In the genomic region with DNA sequence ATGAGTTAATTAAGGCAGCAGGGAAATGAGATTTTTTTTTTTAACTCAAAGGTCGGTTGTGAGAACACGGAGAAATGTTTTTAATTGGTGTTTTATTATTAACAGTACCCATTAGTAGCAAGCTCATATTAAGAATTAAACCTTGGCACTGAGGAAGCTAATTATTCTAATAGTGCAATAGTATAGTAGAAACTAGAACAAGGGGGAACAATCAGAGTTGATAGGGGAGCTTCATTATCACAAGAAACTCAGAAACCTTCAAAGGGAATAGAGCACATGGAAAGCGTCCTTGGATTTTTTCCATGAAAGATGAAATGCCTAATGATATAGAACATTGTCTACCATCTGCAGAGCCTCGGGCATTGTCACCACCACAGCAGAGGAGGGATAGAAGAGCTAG, we compare ENCODE assay signal across 24 mouse cellular contexts. TPM values are rescaled to one million over a fixed set of nuclear protein-coding genes. Genes with fewer than 3 reads are reported as not detected.
DNase-seq lines count a peak whose midpoint lies in the region; ATAC-seq and TF ChIP-seq lines count a peak whose summit lies in the region.
"Had no signal": no experiment of that assay in that cellular context is flagged by ENCODE, and none has a peak within 500 bp of the region (broad histone marks: within the 10 kb centered on the region; RNA-seq: fewer than 3 reads in every experiment).

No protein-coding gene starts in this region.

- H3K9ac ChIP-seq in hindbrain, embryonic 15.5 days = no peak overlapping the region
- no peak overlapping the region for H3K9ac ChIP-seq in hindbrain, embryonic 14.5 days
- no peak overlapping the region for H3K9ac ChIP-seq in midbrain, embryonic 14.5 days (replicated peaks; ENCODE audit: low read length)
- H3K9ac ChIP-seq in midbrain, embryonic 11.5 days (ENCODE audit: low read length) = no peak overlapping the region

- no peaks in the 10 kb centered on the region for H3K4me1 ChIP-seq in hindbrain, embryonic 15.5 days (replicated peaks)
- no peaks in the 10 kb centered on the region for H3K4me1 ChIP-seq in hindbrain, embryonic 14.5 days (replicated peaks; ENCODE audit: control insufficient read depth, insufficient read depth, low read length)
- no peaks in the 10 kb centered on the region for H3K4me1 ChIP-seq in midbrain, embryonic 14.5 days (ENCODE audit: control insufficient read depth, insufficient read depth, low read length)
- H3K4me1 ChIP-seq in midbrain, embryonic 11.5 days (ENCODE audit: control insufficient read depth, insufficient read depth, low read length) = no peaks in the 10 kb centered on the region
- H3K4me1 ChIP-seq: forebrain, embryonic 10.5 days had no signal

- H3K27me3 ChIP-seq in hindbrain, embryonic 15.5 days = no peaks in the 10 kb centered on the region
- no peaks in the 10 kb centered on the region for H3K27me3 ChIP-seq in hindbrain, embryonic 14.5 days (ENCODE audit: control insufficient read depth, insufficient read depth, low read length)
- H3K27me3 ChIP-seq in midbrain, embryonic 14.5 days (ENCODE audit: control insufficient read depth, insufficient read depth, low read length) = no peaks in the 10 kb centered on the region
- H3K27me3 ChIP-seq in midbrain, embryonic 11.5 days (ENCODE audit: control insufficient read depth, insufficient read depth, low read length) = no peaks in the 10 kb centered on the region

- no peaks in the 10 kb centered on the region for H3K36me3 ChIP-seq in hindbrain, embryonic 15.5 days
- H3K36me3 ChIP-seq in hindbrain, embryonic 14.5 days (replicated peaks; ENCODE audit: control insufficient read depth, insufficient read depth) = no peaks in the 10 kb centered on the region
- H3K36me3 ChIP-seq in midbrain, embryonic 14.5 days (ENCODE audit: control insufficient read depth, insufficient read depth, low read length) = no peaks in the 10 kb centered on the region
- H3K36me3 ChIP-seq in midbrain, embryonic 11.5 days (ENCODE audit: control insufficient read depth, insufficient read depth, low read length) = no peaks in the 10 kb centered on the region
- H3K36me3 ChIP-seq: forebrain, embryonic 10.5 days had no signal

- no peak overlapping the region for H3K4me2 ChIP-seq in hindbrain, embryonic 15.5 days
- no peak overlapping the region for H3K4me2 ChIP-seq in hindbrain, embryonic 14.5 days (replicated peaks)
- H3K4me2 ChIP-seq in midbrain, embryonic 14.5 days (ENCODE audit: low read length) = no peak overlapping the region
- H3K4me2 ChIP-seq in midbrain, embryonic 11.5 days = no peak overlapping the region
- H3K4me2 ChIP-seq: heart, embryonic 11.5 days had no signal

- TF ChIP-seq CTCF in brain, embryonic 14.5 days (IDR thresholded peaks at IDR 0.05; ENCODE audit: borderline replicate concordance, extremely low read depth, insufficient read depth, insufficient read length) = no peak

- H3K4me3 ChIP-seq in hindbrain, embryonic 15.5 days = no peak overlapping the region
- H3K4me3 ChIP-seq in hindbrain, embryonic 14.5 days (replicated peaks; ENCODE audit: low read length) = no peak overlapping the region
- H3K4me3 ChIP-seq in midbrain, embryonic 14.5 days (replicated peaks; ENCODE audit: low read depth, low read length) = no peak overlapping the region
- no peak overlapping the region for H3K4me3 ChIP-seq in midbrain, embryonic 11.5 days (ENCODE audit: low read depth, low read length)
- H3K4me3 ChIP-seq: forebrain, embryonic 10.5 days; gastrocnemius, adult 2 months had no signal

- H3K27ac ChIP-seq in hindbrain, embryonic 15.5 days (replicated peaks) = no peak overlapping the region
- H3K27ac ChIP-seq in hindbrain, embryonic 14.5 days = no peak overlapping the region
- H3K27ac ChIP-seq in midbrain, embryonic 14.5 days (replicated peaks; ENCODE audit: low read depth, low read length) = no peak overlapping the region
- no peak overlapping the region for H3K27ac ChIP-seq in midbrain, embryonic 11.5 days (ENCODE audit: low read depth, low read length)
- H3K27ac ChIP-seq: forebrain, embryonic 10.5 days; gastrocnemius, adult 2 months had no signal

- TF ChIP-seq POLR2A in brain, embryonic 14.5 days (IDR thresholded peaks at IDR 0.05; ENCODE audit: borderline replicate concordance, extremely low read depth, insufficient read depth, insufficient read length, poor library complexity, severe bottlenecking) = no peak

- H3K9me3 ChIP-seq in hindbrain, embryonic 15.5 days = no peaks in the 10 kb centered on the region
- no peaks in the 10 kb centered on the region for H3K9me3 ChIP-seq in hindbrain, embryonic 14.5 days (ENCODE audit: control insufficient read depth, low read length)
- no peaks in the 10 kb centered on the region for H3K9me3 ChIP-seq in midbrain, embryonic 14.5 days (ENCODE audit: control insufficient read depth, low read length)
- H3K9me3 ChIP-seq in midbrain, embryonic 11.5 days (ENCODE audit: control insufficient read depth, low read length) = no peaks in the 10 kb centered on the region
- H3K9me3 ChIP-seq: forebrain, embryonic 10.5 days had no signal

- peak; percentile 48; the same call in 1 of the 2 replicates for ATAC-seq in hindbrain, embryonic 15.5 days (ENCODE audit: low FRiP score, low read depth)
- no peak; the same call in 1 of the 2 replicates for ATAC-seq in hindbrain, embryonic 14.5 days (ENCODE audit: low FRiP score)
- no peak for ATAC-seq in midbrain, embryonic 14.5 days (ENCODE audit: low FRiP score, low TSS enrichment)
- ATAC-seq in midbrain, embryonic 11.5 days (ENCODE audit: low FRiP score) = no peak
- ATAC-seq: CD4-positive, CD25-positive, alpha-beta regulatory T cell, adult 4 months; forebrain, embryonic 16.5 days; intestine, postnatal 0 days had no signal

- WGBS in hindbrain, embryonic 15.5 days = 69% methylated on average over 4 of the region's 4 CpGs
- WGBS in hindbrain, embryonic 14.5 days = 78% methylated on average over 4 of the region's 4 CpGs
- 76% methylated on average over 4 of the region's 4 CpGs for WGBS in midbrain, embryonic 14.5 days
- 81% methylated on average over 4 of the region's 4 CpGs for WGBS in midbrain, embryonic 11.5 days

- no peak for DNase-seq in hindbrain, embryonic 14.5 days (ENCODE audit: low spot score)
- peak; percentile 4 for DNase-seq in midbrain, embryonic 14.5 days
- DNase-seq in midbrain, embryonic 11.5 days (ENCODE audit: low spot score, missing footprints) = no peak
- peak; percentile 9 for DNase-seq in brain, adult 2 months (ENCODE audit: low read depth, low spot score)
- peak; percentile 55 for DNase-seq in brain, embryonic 14.5 days (ENCODE audit: low read depth)
- DNase-seq: adrenal gland, adult 2 months; adrenal gland, postnatal 14 days; cerebellum, adult 18-20 months; cerebellum, adult 9-10 months; cerebellum, postnatal 14 days; gastrocnemius, adult 2 months; gastrocnemius, postnatal 14 days; heart, adult 11 months had no signal

RNA-seq across cellular contexts. Expression of a gene that starts 21.4 kb away (rescaled TPM):
- 0.08 and 0.09 TPM in 2 replicates for polyA plus RNA-seq in hindbrain, embryonic 15.5 days (2015; fragmentation: Nextera tagmentation; extraction: Ambion mirVana)
- polyA plus RNA-seq in hindbrain, embryonic 14.5 days (2014; fragmentation: Nextera tagmentation; extraction: Ambion mirVana) = 0.12 TPM in 2 replicates
- not detected in 2 replicates for polyA plus RNA-seq in midbrain, embryonic 14.5 days (2014; fragmentation: Nextera tagmentation; extraction: Ambion mirVana)
- polyA plus RNA-seq in midbrain, embryonic 11.5 days (2014; fragmentation: Nextera tagmentation; extraction: Ambion mirVana) = 0.03 TPM in 1 of 2 replicates, not detected in the other
- polyA plus RNA-seq in brain, embryonic 14.5 days (2012; rRNA removed) = 0.01 and 0.08 TPM in 2 replicates
- polyA plus RNA-seq: adrenal gland, adult 2 months; C2C12; embryonic facial prominence, embryonic 11.5 days; forebrain, embryonic 10.5 days; heart, embryonic 11.5 days; heart, embryonic 14.5 days; heart, postnatal 0 days; intestine, embryonic 14.5 days; intestine, postnatal 0 days had no signal

RNA-seq across cellular contexts. Expression of a gene that starts 41.9 kb away (rescaled TPM):
- polyA plus RNA-seq in hindbrain, embryonic 15.5 days (2015; fragmentation: Nextera tagmentation; extraction: Ambion mirVana) = 7.3 and 8.9 TPM in 2 replicates
- 7.7 and 8.4 TPM in 2 replicates for polyA plus RNA-seq in hindbrain, embryonic 14.5 days (2014; fragmentation: Nextera tagmentation; extraction: Ambion mirVana)
- polyA plus RNA-seq in midbrain, embryonic 14.5 days (2014; fragmentation: Nextera tagmentation; extraction: Ambion mirVana) = 6.7 and 10.9 TPM in 2 replicates
- polyA plus RNA-seq in midbrain, embryonic 11.5 days (2014; fragmentation: Nextera tagmentation; extraction: Ambion mirVana) = 55.0 and 57.7 TPM in 2 replicates
- 15.0 and 23.6 TPM in 2 replicates for polyA plus RNA-seq in brain, embryonic 14.5 days (2012; rRNA removed)

RNA-seq across cellular contexts. Expression of a gene that starts 41.9 kb away (rescaled TPM):
- 53.4 and 55.8 TPM in 2 replicates for polyA plus RNA-seq in hindbrain, embryonic 15.5 days (2015; fragmentation: Nextera tagmentation; extraction: Ambion mirVana)
- polyA plus RNA-seq in hindbrain, embryonic 14.5 days (2014; fragmentation: Nextera tagmentation; extraction: Ambion mirVana) = 77.3 and 81.6 TPM in 2 replicates
- 69.3 and 80.9 TPM in 2 replicates for polyA plus RNA-seq in midbrain, embryonic 14.5 days (2014; fragmentation: Nextera tagmentation; extraction: Ambion mirVana)
- polyA plus RNA-seq in midbrain, embryonic 11.5 days (2014; fragmentation: Nextera tagmentation; extraction: Ambion mirVana) = 52.0 and 60.4 TPM in 2 replicates
- polyA plus RNA-seq in brain, embryonic 14.5 days (2012; rRNA removed) = 92.6 and 94.8 TPM in 2 replicates

Comparison
In these comparisons a context has a peak if more than half of its experiments do, and no peak if none do; other contexts are left out.
1. DNase-seq: peak in midbrain, embryonic 14.5 days (single experiment), brain, adult 2 months (single experiment) and brain, embryonic 14.5 days (single experiment); none in hindbrain, embryonic 14.5 days (single experiment) and midbrain, embryonic 11.5 days (single experiment).